Mouse (Mus musculus) kidney, embryonic 14.5 days (tissue): ENCODE measurements around the gene Lrrc42. TPM values are rescaled to one million over a fixed set of nuclear protein-coding genes. Genes with fewer than 3 reads are reported as not detected.
A peak's percentile ranks its signal among the peaks of the same experiment; 100 is the strongest.

Source experiments
- ATAC-seq: fragments of 200-750 bp; cut with Nextera tagmentation; 2 replicates; pipeline ENCODE4 v1.8.0; 2017; ENCODE audit warnings: moderate number of reproducible peaks, mild to moderate bottlenecking, moderate TSS enrichment, moderate library complexity; ENCODE audit not compliant: low FRiP score, low TSS enrichment
- H3K27ac ChIP-seq: fragments of 300-500 bp; sonication (generic); 2 replicates; pipeline ENCODE4 v1.5.1; 2014; ENCODE audit warnings: low read depth, mild to moderate bottlenecking, low read length, moderate library complexity, mixed read lengths
- H3K27me3 ChIP-seq: fragments of 300-500 bp; sonication (generic); 2 replicates; pipeline ENCODE4 v1.6.1; 2014; ENCODE audit warnings: mild to moderate bottlenecking, low read length; ENCODE audit not compliant: control insufficient read depth, insufficient read depth
- H3K36me3 ChIP-seq: fragments of 300-500 bp; sonication (generic); 2 replicates; pipeline ENCODE4 v1.6.1; 2014; ENCODE audit warnings: low read length, mixed read lengths; ENCODE audit not compliant: control insufficient read depth, insufficient read depth
- H3K4me1 ChIP-seq: fragments of 300-500 bp; sonication (generic); 2 replicates; pipeline ENCODE4 v1.6.1; 2014; ENCODE audit warnings: low read length, mixed read lengths; ENCODE audit not compliant: control insufficient read depth, insufficient read depth
- H3K4me2 ChIP-seq: fragments of 300-500 bp; sonication (generic); replicated peaks from 2 replicates; pipeline ENCODE4 v1.6.1; 2014; ENCODE audit warnings: low read depth, mild to moderate bottlenecking, low read length
- H3K4me3 ChIP-seq: fragments of 300-500 bp; sonication (generic); 2 replicates; pipeline ENCODE4 v1.5.1; 2014; ENCODE audit warnings: mild to moderate bottlenecking, low read length
- H3K9ac ChIP-seq: fragments of 300-500 bp; sonication (generic); 2 replicates; pipeline ENCODE4 v1.6.1; 2014; ENCODE audit warnings: low read depth, mild to moderate bottlenecking, low read length, moderate library complexity
- H3K9me3 ChIP-seq: fragments of 300-500 bp; sonication (generic); 2 replicates; pipeline ENCODE4 v1.6.1; 2016; ENCODE audit warnings: low read length; ENCODE audit not compliant: control insufficient read depth
- WGBS: fragments of 180-500 bp; shearing (Covaris S2); extraction: QIAGEN DNeasy Blood & Tissue Kit; methylation state at CpG from one replicate; pipeline ENCODE4 v1.1.7; 2014; 5-methylcytosine and 5-hydroxymethylcytosine counted together
- polyA plus RNA-seq: library from polyadenylated mRNA; unstranded; fragments of >200 nt; fragmentation: Nextera tagmentation; extraction: Ambion mirVana; gene quantifications from 2 replicates; pipeline ENCODE4 v1.2.1, GENCODE M21; 2014

Lrrc42 gene
- polyA plus RNA-seq, 1 experiment from 2014 or later: 113 TPM

GRCm38 (mm10) chr4:107211465-107211864 lies 41.9 kb downstream of the Lrrc42 start:
- Histone ChIP-seq H3K36me3 (no peaks in the 10 kb centered on the region; the same call in 1 of the 2 replicates), H3K4me2 (no peak overlapping the region), H3K27me3 (no peaks in the 10 kb centered on the region), H3K27ac (no peak overlapping the region), H3K9ac (no peak overlapping the region), H3K4me3 (no peak overlapping the region), H3K4me1 (peaks cover 4% of the 10 kb centered on the region; the same call in 1 of the 2 replicates), H3K9me3 (no peaks in the 10 kb centered on the region)
- 74% methylated on average over 4 of the region's 4 CpGs for WGBS
- ATAC-seq: no peak

DNA sequence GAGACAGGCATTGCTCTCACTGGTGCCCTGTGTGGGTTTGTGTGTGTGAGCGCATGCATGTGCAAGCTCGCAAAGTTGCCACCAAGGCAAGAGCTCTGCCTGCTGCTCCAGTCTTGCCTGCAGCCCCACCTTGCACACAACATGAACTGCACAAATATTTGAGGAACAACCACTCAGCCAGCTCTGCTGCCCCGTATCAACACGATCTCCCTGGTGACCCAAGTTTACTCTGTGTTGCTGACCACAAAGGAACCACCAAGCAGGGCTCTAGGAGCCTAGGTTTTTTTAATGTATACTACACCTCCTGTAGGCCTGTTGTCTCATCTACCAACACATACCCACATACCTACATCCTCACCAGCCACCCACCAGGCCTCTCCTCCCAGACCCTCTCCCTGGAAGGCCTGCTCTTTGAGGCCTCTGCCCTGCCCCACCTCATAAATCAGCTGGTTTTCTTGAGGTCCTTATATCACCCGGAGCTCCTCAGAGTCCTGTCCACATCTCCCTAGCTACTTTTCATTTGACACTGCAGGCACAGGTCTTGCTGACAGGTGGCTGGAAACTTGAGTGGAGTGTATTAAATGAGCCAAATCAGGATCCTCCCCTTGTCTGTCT lies 42.7 kb downstream of the Lrrc42 start:
- H3K27ac ChIP-seq: no peak overlapping the region
- ATAC-seq: peak; percentile 70; the same call in 1 of the 2 replicates
- no peaks in the 10 kb centered on the region for H3K9me3 ChIP-seq
- H3K9ac ChIP-seq: no peak overlapping the region
- 46% methylated on average over 5 of the region's 5 CpGs for WGBS
- H3K4me1 ChIP-seq: peaks cover 4% of the 10 kb centered on the region; the same call in 1 of the 2 replicates
- H3K36me3 ChIP-seq: peaks cover 2% of the 10 kb centered on the region; the same call in 1 of the 2 replicates
- no peak overlapping the region for H3K4me2 ChIP-seq
- no peaks in the 10 kb centered on the region for H3K27me3 ChIP-seq
- no peak overlapping the region for H3K4me3 ChIP-seq

- no peaks in the 10 kb centered on the region for H3K9me3 ChIP-seq
- H3K27me3 ChIP-seq: no peaks in the 10 kb centered on the region
- H3K27ac ChIP-seq: no peak within 1 kb of the TSS
- H3K4me1 ChIP-seq: peaks cover 4% of the 10 kb centered on the region; the same call in 1 of the 2 replicates
- H3K9ac ChIP-seq: no peak within 1 kb of the TSS
- no peak within 1 kb of the TSS for H3K4me3 ChIP-seq
- peaks cover 13% of the 10 kb centered on the region; the same call in 1 of the 2 replicates for H3K36me3 ChIP-seq
- 75% methylated on average over 3 of the region's 3 CpGs for WGBS
- no peak for ATAC-seq
- H3K4me2 ChIP-seq: no peak within 1 kb of the TSS
These were observed 44.5 kb downstream of the Lrrc42 start, which contains the start of gene Ldlrad1 for GRCm38 (mm10) chr4:107208880-107209279. Gene Ldlrad1, plus strand, starts transcription at chr4:107209180.

- no peak overlapping the region for H3K4me2 ChIP-seq
- no peak overlapping the region for H3K4me3 ChIP-seq
- no peaks in the 10 kb centered on the region for H3K9me3 ChIP-seq
- H3K4me1 ChIP-seq: 0 out of 2 replicates have a peak, but pooled peaks cover 4% of the 10 kb centered on the region
- 97% methylated on average over 2 of the region's 2 CpGs for WGBS
- H3K36me3 ChIP-seq: peaks cover 28% of the 10 kb centered on the region
- no peak overlapping the region for H3K27ac ChIP-seq
- H3K9ac ChIP-seq: no peak overlapping the region
- H3K27me3 ChIP-seq: no peaks in the 10 kb centered on the region
- ATAC-seq: no peak
These were observed 46.3 kb downstream of the Lrrc42 start for GRCm38 (mm10) chr4:107207016-107207415.

- Histone ChIP-seq H3K4me2 (no peak overlapping the region), H3K4me3 (no peak overlapping the region), H3K27me3 (no peaks in the 10 kb centered on the region), H3K9me3 (no peaks in the 10 kb centered on the region), H3K9ac (no peak overlapping the region), H3K36me3 (peaks cover 67% of the 10 kb centered on the region), H3K4me1 (no peaks in the 10 kb centered on the region), H3K27ac (no peak overlapping the region)
- ATAC-seq: 0 out of 2 replicates have a peak, but pooled peaks have one; percentile 24
- WGBS: 87% methylated on average over 7 of the region's 7 CpGs
These were observed 50.3 kb downstream of the Lrrc42 start for GRCm38 (mm10) chr4:107203001-107203400.

- Histone ChIP-seq H3K4me2 (no peak overlapping the region), H3K27ac (no peak overlapping the region), H3K36me3 (peaks cover 74% of the 10 kb centered on the region), H3K4me1 (no peaks in the 10 kb centered on the region), H3K9me3 (no peaks in the 10 kb centered on the region), H3K27me3 (no peaks in the 10 kb centered on the region), H3K9ac (no peak overlapping the region), H3K4me3 (no peak overlapping the region)
- 95% methylated on average over 3 of the region's 3 CpGs for whole genome bisulfite sequencing
- no peak for ATAC-seq
These were observed 51.6 kb downstream of the Lrrc42 start for GRCm38 (mm10) chr4:107201779-107202178.

DNA sequence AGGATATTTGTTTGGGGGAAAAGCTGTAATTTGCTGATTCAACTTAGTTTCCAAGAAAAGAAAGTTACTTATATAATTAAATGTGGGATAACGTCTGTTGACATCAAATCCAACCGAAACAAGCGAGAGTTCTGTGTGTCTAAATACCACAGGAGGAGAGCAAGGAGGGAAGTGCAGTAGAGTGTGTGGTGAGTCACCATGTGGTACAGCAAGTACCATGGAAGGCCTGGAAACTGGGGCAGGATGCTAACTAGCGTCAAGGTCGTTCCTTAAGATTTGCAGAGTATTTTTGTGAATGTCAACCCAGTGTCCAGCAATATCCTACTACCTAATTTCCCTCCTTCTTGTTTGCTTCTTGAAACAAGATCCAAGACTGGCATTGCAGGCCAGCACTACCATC lies 55.3 kb downstream of the Lrrc42 start:
- Histone ChIP-seq H3K9me3 (no peaks in the 10 kb centered on the region), H3K36me3 (peaks cover 85% of the 10 kb centered on the region), H3K27me3 (no peaks in the 10 kb centered on the region), H3K4me1 (no peaks in the 10 kb centered on the region), H3K9ac (no peak overlapping the region), H3K4me2 (no peak overlapping the region), H3K4me3 (no peak overlapping the region), H3K27ac (no peak overlapping the region)
- WGBS: 97% methylated on average over 5 of the region's 5 CpGs
- no peak for ATAC-seq

- no peaks in the 10 kb centered on the region for H3K27me3 ChIP-seq
- H3K27ac ChIP-seq: no peak overlapping the region
- H3K4me3 ChIP-seq: no peak overlapping the region
- peaks cover 80% of the 10 kb centered on the region for H3K36me3 ChIP-seq
- H3K9me3 ChIP-seq: no peaks in the 10 kb centered on the region
- H3K4me2 ChIP-seq: no peak overlapping the region
- H3K4me1 ChIP-seq: no peaks in the 10 kb centered on the region
- H3K9ac ChIP-seq: no peak overlapping the region
- WGBS: 95% methylated on average over 2 of the region's 2 CpGs
- no peak for ATAC-seq
These were observed 56.9 kb downstream of the Lrrc42 start for GRCm38 (mm10) chr4:107196454-107196853.

- Histone ChIP-seq H3K4me3 (no peak overlapping the region), H3K27me3 (no peaks in the 10 kb centered on the region), H3K9me3 (no peaks in the 10 kb centered on the region), H3K9ac (no peak overlapping the region), H3K4me2 (no peak overlapping the region), H3K27ac (no peak overlapping the region), H3K4me1 (no peaks in the 10 kb centered on the region), H3K36me3 (peaks cover 79% of the 10 kb centered on the region)
- no peak for ATAC-seq
- 96% methylated on average over 3 of the region's 3 CpGs for WGBS
These were observed 59.5 kb downstream of the Lrrc42 start for GRCm38 (mm10) chr4:107193841-107194240.
